Mouse (Mus musculus) embryonic facial prominence, embryonic 14.5 days (tissue): ENCODE data around the gene B3galnt2. TPM values are rescaled to one million over a fixed set of nuclear protein-coding genes. Genes with fewer than 3 reads are reported as not detected.
"Not testable (repeated sequence)": the region's sequence is repeated elsewhere in the genome, so short reads cannot be mapped to it uniquely, and the experiment has no call there.

Experiments used
- ATAC-seq: fragments of 200-750 bp; cut with Nextera tagmentation; 2 replicates; pipeline ENCODE4 v1.8.0; 2017; ENCODE audit warnings: low read depth, moderate number of reproducible peaks, moderate TSS enrichment
- DNase-seq: peaks from one replicate; pipeline ENCODE4 v3.0.0-alpha.2; 2015; ENCODE audit warnings: low spot score
- H3K27ac ChIP-seq: fragments of 300-500 bp; sonication (generic); replicated peaks from 2 replicates; pipeline ENCODE4 v1.5.1; 2014; ENCODE audit warnings: low read depth, mild to moderate bottlenecking, low read length, moderate library complexity
- H3K27me3 ChIP-seq: fragments of 300-500 bp; sonication (generic); replicated peaks from 2 replicates; pipeline ENCODE4 v1.6.1; 2014; ENCODE audit warnings: low read length; ENCODE audit not compliant: control insufficient read depth, insufficient read depth
- H3K36me3 ChIP-seq: fragments of 300-500 bp; sonication (generic); 2 replicates; pipeline ENCODE4 v1.6.1; 2014; ENCODE audit warnings: low read length, mixed read lengths; ENCODE audit not compliant: control insufficient read depth, insufficient read depth
- H3K4me1 ChIP-seq: fragments of 300-500 bp; sonication (generic); 2 replicates; pipeline ENCODE4 v1.6.1; 2014; ENCODE audit warnings: antibody characterized with exemption, low read length; ENCODE audit not compliant: control insufficient read depth, insufficient read depth
- H3K4me2 ChIP-seq: fragments of 300-500 bp; sonication (generic); 2 replicates; pipeline ENCODE4 v1.6.1; 2014; ENCODE audit warnings: low read depth, mild to moderate bottlenecking, low read length, moderate library complexity, mixed read lengths
- H3K4me3 ChIP-seq: fragments of 300-500 bp; sonication (generic); 2 replicates; pipeline ENCODE4 v1.5.1; 2014; ENCODE audit warnings: low read depth, mild to moderate bottlenecking, low read length
- H3K9ac ChIP-seq: fragments of 300-500 bp; sonication (generic); 2 replicates; pipeline ENCODE4 v1.6.1; 2014; ENCODE audit warnings: low read depth, mild to moderate bottlenecking, low read length, moderate library complexity, mixed read lengths
- H3K9me3 ChIP-seq: fragments of 300-500 bp; sonication (generic); 2 replicates; pipeline ENCODE4 v1.6.1; 2016; ENCODE audit warnings: low read length; ENCODE audit not compliant: control insufficient read depth
- WGBS: fragments of 180-500 bp; shearing (Covaris S2); extraction: QIAGEN DNeasy Blood & Tissue Kit; methylation state at CpG from one replicate; pipeline ENCODE4 v1.1.7; 2014; 5-methylcytosine and 5-hydroxymethylcytosine counted together
- polyA plus RNA-seq: library from polyadenylated mRNA; unstranded; fragments of >200 nt; fragmentation: Nextera tagmentation; extraction: Ambion mirVana; gene quantifications from 2 replicates; pipeline ENCODE4 v1.2.1, GENCODE M21; 2014

Gene B3galnt2
- polyA plus RNA-seq, 1 experiment from 2014 or later: 29.6 TPM

- no peak overlapping the region for H3K9ac ChIP-seq
- no peak overlapping the region for H3K4me3 ChIP-seq
- H3K4me2 ChIP-seq: no peak overlapping the region
- no peak overlapping the region for H3K27ac ChIP-seq
- 79% methylated on average over 4 of the region's 4 CpGs for WGBS
- no peaks in the 10 kb centered on the region for H3K27me3 ChIP-seq
- ATAC-seq (no peak), DNase-seq (no peak)
- H3K4me1 ChIP-seq: no peaks in the 10 kb centered on the region
- H3K36me3 ChIP-seq: peaks cover 52% of the 10 kb centered on the region
- H3K9me3 ChIP-seq: no peaks in the 10 kb centered on the region
Measured at GRCm38 (mm10) chr13:14014540-14014939, 60.3 kb downstream of the B3galnt2 start.

- Histone ChIP-seq H3K4me2 (no peak overlapping the region), H3K27me3 (no peaks in the 10 kb centered on the region), H3K36me3 (peaks cover 56% of the 10 kb centered on the region), H3K27ac (no peak overlapping the region), H3K4me1 (no peaks in the 10 kb centered on the region), H3K9ac (no peak overlapping the region), H3K4me3 (no peak overlapping the region), H3K9me3 (no peaks in the 10 kb centered on the region)
- DNase-seq (no peak), ATAC-seq (no peak)
- 88% methylated on average over 6 of the region's 6 CpGs for WGBS
Measured at GRCm38 (mm10) chr13:14015609-14016008, 61.3 kb downstream of the B3galnt2 start.

- Histone ChIP-seq H3K27ac (no peak overlapping the region), H3K4me3 (no peak overlapping the region), H3K4me1 (no peaks in the 10 kb centered on the region), H3K36me3 (peaks cover 36% of the 10 kb centered on the region), H3K27me3 (no peaks in the 10 kb centered on the region), H3K4me2 (no peak overlapping the region), H3K9ac (no peak overlapping the region), H3K9me3 (no peaks in the 10 kb centered on the region)
- no peak for DNase-seq
- ATAC-seq: no peak
Measured at GRCm38 (mm10) chr13:14018283-14018682, 64.0 kb downstream of the B3galnt2 start.

- Histone ChIP-seq H3K4me3 (no peak overlapping the region), H3K9ac (no peak overlapping the region), H3K27me3 (no peaks in the 10 kb centered on the region), H3K4me1 (no peaks in the 10 kb centered on the region), H3K27ac (no peak overlapping the region), H3K9me3 (no peaks in the 10 kb centered on the region), H3K4me2 (no peak overlapping the region), H3K36me3 (peaks cover 31% of the 10 kb centered on the region)
- no peak for ATAC-seq
- DNase-seq: no peak
- WGBS: 92% methylated on average over 3 of the region's 3 CpGs
Measured at GRCm38 (mm10) chr13:14018852-14019251, 64.6 kb downstream of the B3galnt2 start.

- not testable (repeated sequence) for H3K4me1 ChIP-seq, H3K4me3 ChIP-seq, H3K27ac ChIP-seq, H3K27me3 ChIP-seq, ATAC-seq, H3K4me2 ChIP-seq, H3K9ac ChIP-seq, DNase-seq, H3K9me3 ChIP-seq
- 78% methylated on average over 6 of the region's 12 CpGs for WGBS
- peaks cover 25% of the 10 kb centered on the region for H3K36me3 ChIP-seq
Measured at GRCm38 (mm10) chr13:14021417-14021816, 67.1 kb downstream of the B3galnt2 start.

- H3K27ac ChIP-seq: no peak overlapping the region
- ATAC-seq (no peak), DNase-seq (no peak)
- no peak overlapping the region for H3K4me2 ChIP-seq
- H3K4me1 ChIP-seq: no peaks in the 10 kb centered on the region
- 94% methylated on average over 6 of the region's 6 CpGs for WGBS
- H3K36me3 ChIP-seq: peaks cover 31% of the 10 kb centered on the region
- H3K4me3 ChIP-seq: no peak overlapping the region
- H3K27me3 ChIP-seq: no peaks in the 10 kb centered on the region
- H3K9me3 ChIP-seq: no peaks in the 10 kb centered on the region
- no peak overlapping the region for H3K9ac ChIP-seq
Measured at GRCm38 (mm10) chr13:14025554-14025953, 71.3 kb downstream of the B3galnt2 start.

GRCm38 (mm10) chr13:14026154-14026820, 72.0 kb downstream of the B3galnt2 start:
- no peak overlapping the region for H3K4me3 ChIP-seq
- no peak overlapping the region for H3K27ac ChIP-seq
- no peaks in the 10 kb centered on the region for H3K27me3 ChIP-seq
- H3K36me3 ChIP-seq: peaks cover 31% of the 10 kb centered on the region
- no peak overlapping the region for H3K9ac ChIP-seq
- ATAC-seq: no peak
- no peaks in the 10 kb centered on the region for H3K9me3 ChIP-seq
- H3K4me2 ChIP-seq: no peak overlapping the region
- H3K4me1 ChIP-seq: no peaks in the 10 kb centered on the region
- WGBS: 94% methylated on average over 6 of the region's 6 CpGs
- no peak for DNase-seq

- peaks cover 8% of the 10 kb centered on the region for H3K36me3 ChIP-seq
- ATAC-seq (no peak), DNase-seq (no peak)
- 89% methylated on average over 5 of the region's 5 CpGs for WGBS
- no peaks in the 10 kb centered on the region for H3K27me3 ChIP-seq
- no peak overlapping the region for H3K9ac ChIP-seq
- no peak overlapping the region for H3K4me2 ChIP-seq
- H3K9me3 ChIP-seq: no peaks in the 10 kb centered on the region
- H3K27ac ChIP-seq: no peak overlapping the region
- H3K4me1 ChIP-seq: peaks cover 2% of the 10 kb centered on the region
- no peak overlapping the region for H3K4me3 ChIP-seq
Measured at GRCm38 (mm10) chr13:14033309-14034072, 79.2 kb downstream of the B3galnt2 start.

GRCm38 (mm10) chr13:14034073-14034348, 79.7 kb downstream of the B3galnt2 start:
- Histone ChIP-seq H3K36me3 (peaks cover 5% of the 10 kb centered on the region), H3K4me3 (no peak overlapping the region), H3K27me3 (no peaks in the 10 kb centered on the region), H3K4me2 (no peak overlapping the region), H3K27ac (no peak overlapping the region), H3K9ac (no peak overlapping the region), H3K4me1 (peaks cover 6% of the 10 kb centered on the region), H3K9me3 (no peaks in the 10 kb centered on the region)
- no peak for ATAC-seq
- no peak for DNase-seq
